Mouse (Mus musculus) left cerebral cortex, postnatal 36 days (tissue): ENCODE measurements around the gene Vwa3a. TPM values are rescaled to one million over a fixed set of nuclear protein-coding genes. Genes with fewer than 3 reads are reported as not detected.

ENCODE experiments used
- DNase-seq, 2 experiments: peaks; one replicate each; pipeline ENCODE4 v3.0.0; 2021 to 2022; ENCODE audit warnings: low spot score in 2 of 2, mixed read lengths in 1 of 2
- intact Hi-C: fragments of 180-260 bp; cut with DNase I; formaldehyde crosslinking; loops from one replicate; pipeline ENCODE4 v1.15.1; 2025
- total RNA-seq, 2 experiments: library from RNA; stranded (reverse); gene quantifications; 2 replicates each; pipeline ENCODE4 v1.2.3; 2021

The Vwa3a gene
- total RNA-seq, 2 experiments from 2014 or later = 14.6 to 17.6 TPM

DNA sequence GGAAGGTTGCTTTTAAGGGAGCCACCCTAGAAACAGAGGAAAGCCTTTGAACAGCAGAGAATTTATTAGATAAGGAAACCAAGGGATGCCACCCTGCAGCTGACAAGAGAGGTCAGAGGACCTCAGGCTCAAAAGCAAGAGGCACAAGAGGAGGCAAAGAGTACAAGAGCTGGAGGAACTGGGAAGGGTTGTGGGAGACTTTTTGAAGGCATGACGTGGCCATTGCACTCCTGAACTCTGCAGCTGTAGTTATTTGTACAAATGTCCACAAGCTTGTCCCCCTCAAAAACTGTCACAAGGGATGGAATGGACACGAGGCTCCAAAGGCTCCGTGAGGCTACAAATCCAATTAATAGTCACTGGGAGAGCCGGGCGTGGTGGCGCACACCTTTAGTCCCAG is 5.5 kb downstream of the Vwa3a start:
- no peak for DNase-seq
- intact Hi-C loops = no loop called here

DNA sequence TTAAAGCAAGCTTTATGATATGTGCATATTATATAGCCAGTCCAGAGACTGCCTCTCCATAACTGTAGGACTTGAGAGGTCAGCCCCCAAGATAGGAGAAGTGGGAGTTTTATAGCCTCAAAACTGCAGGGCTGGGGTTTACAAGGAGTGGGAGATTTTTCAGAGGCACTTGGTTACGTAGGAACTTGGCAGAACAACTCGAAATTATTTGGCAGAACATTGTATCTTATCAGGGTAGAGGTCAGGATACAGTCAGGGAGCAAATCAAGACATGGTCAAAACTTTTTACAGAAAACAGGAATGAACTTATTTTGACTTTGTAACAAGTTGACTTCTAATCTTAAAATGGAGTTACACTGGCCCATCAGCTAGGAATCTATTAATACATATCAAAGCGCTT is 6.9 kb downstream of the Vwa3a start:
- intact Hi-C loops = no loop called here
- DNase-seq = no peak

DNA sequence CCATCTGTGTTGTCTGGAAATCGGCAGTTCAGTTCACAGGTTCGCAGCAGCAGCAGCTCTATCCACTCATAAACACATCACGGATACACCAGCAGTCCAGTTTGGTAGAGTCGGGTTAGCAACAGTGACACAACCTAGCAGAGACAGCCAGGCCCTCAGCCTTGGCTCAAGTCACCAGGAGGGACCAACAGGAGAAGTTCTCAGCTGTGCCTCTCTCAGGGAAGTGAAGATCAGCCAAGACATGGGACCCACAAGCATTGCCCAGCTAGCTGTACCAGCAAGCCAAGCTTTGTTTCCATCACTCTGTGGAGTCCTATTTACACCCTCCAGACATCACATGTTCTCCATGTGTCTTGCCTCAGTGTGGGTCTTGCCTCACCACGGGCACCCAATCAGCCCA is 7.7 kb downstream of the Vwa3a start:
- no peak for DNase-seq
- intact Hi-C loops = no loop called here

DNA sequence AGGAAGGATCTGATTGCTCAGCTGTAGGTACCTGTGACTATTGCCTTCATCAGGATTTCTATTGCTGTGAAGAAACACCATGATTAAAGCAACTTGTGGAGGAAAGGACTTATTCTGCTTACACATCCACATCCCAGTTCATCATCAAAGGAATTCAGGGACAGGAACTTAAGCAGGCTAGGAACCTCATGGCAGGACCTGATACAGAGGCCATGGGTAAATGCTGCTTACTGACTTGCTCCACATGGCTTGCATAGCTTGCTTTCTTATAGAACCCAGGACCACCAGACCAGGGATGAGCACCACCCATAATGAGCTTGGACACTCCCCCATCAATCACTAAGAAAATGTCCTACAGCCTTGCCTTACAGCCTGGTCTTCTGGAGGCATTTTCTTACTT is 9.4 kb downstream of the Vwa3a start:
- intact Hi-C loops = no loop called here

DNA sequence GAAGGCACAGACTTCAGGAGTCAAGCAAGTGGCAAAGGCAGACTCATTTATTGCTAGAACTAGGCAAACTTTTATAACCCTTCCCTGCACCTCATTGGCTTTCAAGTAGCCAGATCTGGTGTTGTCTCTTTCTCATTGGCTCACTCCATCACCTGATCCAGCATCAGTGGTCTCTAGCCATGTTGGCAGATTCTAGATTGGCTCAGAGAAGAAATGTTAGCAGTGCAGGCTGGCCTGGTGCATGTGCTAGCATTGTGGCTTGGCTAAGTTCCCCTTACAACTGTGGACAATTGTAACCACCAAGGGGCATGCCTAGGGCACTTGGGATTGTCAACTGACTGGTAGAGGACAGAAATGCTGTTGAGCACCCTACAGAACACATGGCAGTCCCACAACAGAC is 12.2 kb downstream of the Vwa3a start:
- intact Hi-C loops = loop anchor here (5.0 kb wide), 1 partner anchor 71 kb away; no protein-coding TSS in a partner anchor
- no peak for DNase-seq

More for the DNA sequence above, 9.4 kb downstream of the Vwa3a start:
- DNase-seq = no peak

DNA sequence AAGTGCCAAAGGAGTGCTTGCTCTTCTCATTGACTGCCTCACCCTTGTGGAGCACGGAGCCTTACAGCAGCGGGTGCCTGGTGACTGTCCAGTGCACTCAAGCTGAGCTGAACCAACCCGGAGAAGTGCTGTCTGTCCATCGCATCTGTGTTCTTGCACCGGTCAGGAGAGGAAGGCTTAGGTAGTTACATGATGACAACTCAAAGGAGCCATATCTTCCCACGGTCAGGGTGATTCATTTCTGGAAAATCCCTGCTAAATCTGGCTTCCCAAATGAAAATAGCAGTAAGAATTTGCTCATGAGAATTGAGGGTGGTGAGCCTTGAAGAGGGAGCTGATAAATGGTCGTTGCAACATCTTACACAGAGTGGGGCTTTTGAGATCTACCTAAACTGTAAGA is 12.8 kb downstream of the Vwa3a start:
- DNase-seq = peak; percentile 25 to 33
- intact Hi-C loops = loop anchor here (5.0 kb wide), 1 partner anchor 70 kb away; no protein-coding TSS in a partner anchor

DNA sequence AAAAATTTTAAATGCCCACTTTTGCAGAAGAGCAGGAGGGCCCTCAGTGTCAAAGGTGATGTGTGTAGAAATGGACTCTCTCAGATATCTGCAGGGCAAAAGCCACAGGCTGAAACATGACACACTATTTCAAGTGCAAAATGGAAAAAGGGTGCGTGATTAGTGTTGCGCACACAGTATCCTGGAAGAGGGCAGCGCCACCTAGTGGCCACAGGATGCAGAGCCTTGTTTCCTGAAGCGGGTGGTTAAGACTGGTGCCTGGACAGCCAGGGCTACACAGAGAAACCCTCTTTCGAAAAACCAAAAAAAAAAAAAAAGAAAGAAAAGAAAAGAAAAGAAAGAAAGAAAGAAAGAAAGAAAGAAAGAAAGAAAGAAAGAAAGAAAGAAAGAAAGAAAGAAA is 15.6 kb downstream of the Vwa3a start:
- DNase-seq = peak; percentile 70 to 76

DNA sequence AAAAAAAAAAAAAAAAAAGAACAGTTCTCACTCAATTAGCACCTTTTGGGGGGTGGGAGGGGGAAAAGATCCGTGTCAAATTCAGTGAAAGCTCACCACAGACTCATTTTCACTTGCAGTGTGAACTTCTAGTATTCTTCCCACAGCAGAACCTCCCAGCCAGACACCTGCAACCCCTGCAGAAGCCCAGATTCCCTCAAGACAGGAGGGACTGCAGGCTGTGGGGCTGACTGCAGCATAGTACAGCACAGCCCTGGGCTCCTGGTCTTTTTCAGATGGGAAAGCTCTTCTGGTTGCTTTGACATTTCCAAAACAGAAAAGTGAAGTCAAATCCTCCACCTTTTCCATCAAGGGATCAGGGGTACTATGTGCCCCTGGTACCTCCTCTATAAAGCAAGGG is 28.3 kb downstream of the Vwa3a start:
- intact Hi-C loops = no loop called here
- DNase-seq = no peak

More for the DNA sequence above, 15.6 kb downstream of the Vwa3a start:
- intact Hi-C loops = loop anchor here (1.0 to 5.0 kb wide), 2 partner anchors 68 to 84 kb away; partner anchors contain the start of gene Pdzd9

DNA sequence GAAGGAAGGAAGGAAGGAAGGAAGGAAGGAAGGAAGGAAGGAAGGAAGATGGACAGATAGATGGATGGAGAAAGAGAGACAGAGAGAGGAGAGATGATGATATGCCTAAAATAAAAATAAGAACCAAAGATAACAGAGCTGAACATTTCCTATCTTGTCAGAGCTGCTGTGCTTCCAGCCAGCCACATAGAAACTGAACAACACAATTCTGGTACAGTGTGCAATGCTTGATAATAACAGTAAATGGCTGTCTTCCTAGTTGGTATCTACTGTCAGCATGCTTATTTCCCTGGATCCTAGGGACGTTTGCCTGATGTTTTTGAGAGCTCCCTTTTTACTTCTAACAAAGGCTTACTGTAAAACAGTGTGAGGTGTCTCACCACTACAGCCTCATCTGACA is 32.3 kb downstream of the Vwa3a start:
- no peak for DNase-seq
- intact Hi-C loops = no loop called here

DNA sequence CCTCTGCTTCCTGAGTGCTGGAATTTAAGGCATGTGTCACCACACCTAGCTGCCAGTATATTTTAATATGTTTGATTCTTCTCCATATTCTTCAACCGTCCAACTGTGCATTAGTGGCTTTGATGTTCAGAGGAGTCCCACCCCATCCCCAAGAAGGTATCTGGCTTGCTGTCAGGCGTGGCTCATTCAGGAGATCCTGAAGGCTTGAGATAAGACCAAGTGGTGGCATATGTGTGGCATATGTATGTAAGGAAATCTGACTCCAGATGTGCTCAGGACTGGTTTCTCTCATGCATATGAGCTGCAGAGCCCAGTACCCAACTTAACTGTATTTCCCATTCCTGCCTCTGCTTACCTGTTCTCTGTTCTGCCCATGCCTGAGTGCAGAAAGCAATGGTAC is 38.9 kb downstream of the Vwa3a start:
- intact Hi-C loops = no loop called here
- no peak for DNase-seq

DNA sequence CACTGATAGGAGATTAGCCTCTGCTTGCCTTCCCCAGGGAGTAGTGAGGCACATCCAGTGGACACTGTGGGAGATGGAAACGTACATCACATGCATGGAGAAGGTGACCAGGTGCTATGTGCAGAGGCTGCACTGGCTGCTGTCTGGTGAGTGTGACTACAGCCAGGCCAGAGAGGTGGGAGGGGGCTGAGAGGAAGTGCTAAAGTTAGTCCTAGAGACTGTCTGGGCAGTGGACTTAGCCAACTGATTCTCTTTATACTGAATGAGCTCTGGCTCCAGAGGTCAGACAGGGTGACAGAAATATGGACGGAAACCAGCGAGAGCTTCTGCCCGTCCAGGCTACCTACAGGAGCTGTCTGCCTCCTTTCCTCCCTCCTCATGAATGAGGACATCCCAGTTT is 56.4 kb downstream of the Vwa3a start:
- no peak for DNase-seq
- intact Hi-C loops = no loop called here

DNA sequence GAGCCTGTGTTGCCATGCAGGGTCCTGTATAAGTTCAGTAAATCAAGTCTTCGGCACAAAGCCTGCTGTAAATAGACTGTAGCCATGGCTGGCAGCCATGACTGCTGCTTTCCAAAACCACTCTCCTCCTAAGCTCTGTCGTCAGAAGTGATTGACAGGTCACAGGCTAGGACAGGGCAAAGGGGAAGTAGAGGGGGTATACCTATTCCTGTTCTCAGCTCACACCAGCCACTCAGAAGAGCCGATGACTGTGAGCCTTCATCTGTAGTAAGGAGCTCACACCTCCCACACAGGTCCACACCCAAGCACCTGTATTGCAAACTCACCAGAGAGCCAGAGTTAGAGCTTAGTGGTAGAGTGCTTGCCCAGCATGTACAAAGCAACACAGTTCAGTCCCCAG is 57.3 kb downstream of the Vwa3a start:
- intact Hi-C loops = no loop called here
- DNase-seq = no peak

DNA sequence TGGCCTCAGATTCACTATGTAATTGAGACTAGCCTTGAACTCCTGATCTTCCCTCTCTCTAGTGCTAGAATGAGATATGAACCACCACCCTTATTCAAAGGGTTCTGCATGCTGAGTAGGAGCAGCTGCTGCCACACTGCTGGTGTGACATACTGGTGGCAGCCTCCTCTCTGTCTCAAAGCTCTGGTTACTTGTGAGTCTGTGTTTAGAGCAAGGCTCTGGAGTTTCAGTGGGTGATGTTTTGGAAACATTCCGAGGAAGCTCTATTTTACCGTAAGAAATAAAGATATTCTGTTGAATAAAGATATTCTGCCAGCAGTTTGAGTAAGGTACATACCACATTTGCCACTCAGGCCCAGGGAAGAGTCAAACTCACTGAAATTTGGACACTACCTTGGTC is 64.2 kb downstream of the Vwa3a start:
- DNase-seq = no peak
- intact Hi-C loops = no loop called here

DNA sequence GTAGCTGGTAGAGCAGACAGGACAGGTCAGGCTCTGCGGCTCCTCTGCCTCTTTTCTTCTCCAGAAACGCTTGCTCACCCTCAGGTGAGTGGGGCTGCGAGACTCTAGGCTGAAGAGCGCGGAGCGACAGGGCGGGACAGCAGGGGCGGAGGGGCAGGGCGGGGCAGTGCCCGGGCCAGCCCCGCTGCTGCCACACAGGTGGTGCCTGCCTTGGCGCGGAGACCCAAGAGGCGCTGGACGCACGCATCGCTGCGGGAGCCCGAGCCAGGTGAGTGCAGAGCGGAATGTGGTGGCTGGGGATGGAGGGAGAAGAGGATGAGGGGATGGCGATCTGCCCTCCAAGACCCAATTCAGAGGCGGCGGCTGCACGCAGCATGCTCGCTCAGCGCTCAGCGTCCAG is 70.6 kb downstream of the Vwa3a start:
- no peak for DNase-seq
- intact Hi-C loops = no loop called here

DNA sequence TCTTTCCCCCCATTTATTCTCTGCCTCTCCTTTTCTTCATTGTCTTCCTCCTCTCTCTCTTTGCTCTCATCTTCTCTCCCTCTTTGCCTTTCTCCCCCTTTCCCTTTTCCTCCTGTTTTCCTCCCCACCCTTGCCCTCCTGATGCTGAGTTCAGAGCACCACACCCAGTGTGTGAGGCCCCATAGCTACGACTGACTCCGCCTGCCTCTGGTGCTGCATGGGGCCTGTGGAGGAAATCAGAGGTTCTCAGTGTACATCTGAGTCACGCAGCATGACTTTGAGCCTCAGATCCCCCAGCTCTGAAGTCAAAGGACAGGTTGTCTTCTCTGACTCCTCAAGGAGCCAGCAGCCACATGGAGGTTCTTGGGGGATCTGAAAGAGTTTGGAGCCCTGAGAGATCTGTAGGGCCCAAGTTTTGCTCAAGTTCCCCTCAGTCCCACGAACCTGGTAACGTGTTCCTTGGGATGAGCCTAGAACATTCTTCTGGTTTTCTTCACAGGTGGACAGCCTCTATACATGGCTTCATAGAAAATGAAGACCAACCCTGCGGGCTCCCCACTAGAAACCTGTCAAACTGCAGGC is 72.8 kb downstream of the Vwa3a start, which contains the start of gene Gm5737:
Gene Gm5737 (plus strand): TSS at position 532 of the 582 bp plus-strand sequence.
- intact Hi-C loops = no loop called here
- no peak for DNase-seq

DNA sequence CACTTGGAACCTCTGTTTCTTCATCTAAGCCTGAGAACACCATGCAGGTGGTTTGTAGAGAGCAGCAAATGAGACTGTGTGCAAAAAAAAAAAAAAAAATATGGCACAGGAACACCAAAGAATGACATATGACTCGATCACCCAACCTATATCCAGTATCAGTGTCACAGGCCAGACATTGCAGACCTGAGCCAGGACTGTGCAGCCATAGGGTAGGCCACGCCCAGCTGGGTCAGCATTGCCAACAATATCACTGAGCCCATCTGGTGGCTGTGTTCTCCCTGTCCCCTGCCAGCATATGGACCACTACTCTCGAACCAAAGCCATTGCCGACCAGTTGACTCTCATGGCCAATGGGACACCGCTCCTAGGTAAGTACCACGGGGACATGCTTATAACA is 78.4 kb downstream of the Vwa3a start:
- intact Hi-C loops = no loop called here

DNA sequence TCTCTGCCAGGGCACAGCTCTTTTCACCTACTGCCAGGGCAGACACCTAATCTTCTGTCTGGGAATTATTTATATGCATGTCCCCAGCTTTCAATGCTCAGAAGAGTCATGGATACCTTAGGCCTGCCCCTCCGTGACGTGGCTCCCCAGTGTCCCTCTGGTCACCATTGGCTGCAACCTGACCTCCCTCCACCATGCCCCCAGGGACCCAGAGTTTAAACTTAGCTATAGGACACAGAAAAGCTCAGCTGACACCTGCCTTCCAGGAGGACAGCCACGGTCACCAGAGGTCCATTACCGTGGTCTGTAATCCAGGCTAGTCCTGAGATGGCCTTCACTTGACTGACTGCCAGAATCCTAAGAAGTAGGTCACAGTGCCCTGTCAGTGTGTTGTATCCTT is 80.3 kb downstream of the Vwa3a start:
- intact Hi-C loops = no loop called here
- DNase-seq = no peak

More for the DNA sequence above, 78.4 kb downstream of the Vwa3a start:
- no peak for DNase-seq

DNA sequence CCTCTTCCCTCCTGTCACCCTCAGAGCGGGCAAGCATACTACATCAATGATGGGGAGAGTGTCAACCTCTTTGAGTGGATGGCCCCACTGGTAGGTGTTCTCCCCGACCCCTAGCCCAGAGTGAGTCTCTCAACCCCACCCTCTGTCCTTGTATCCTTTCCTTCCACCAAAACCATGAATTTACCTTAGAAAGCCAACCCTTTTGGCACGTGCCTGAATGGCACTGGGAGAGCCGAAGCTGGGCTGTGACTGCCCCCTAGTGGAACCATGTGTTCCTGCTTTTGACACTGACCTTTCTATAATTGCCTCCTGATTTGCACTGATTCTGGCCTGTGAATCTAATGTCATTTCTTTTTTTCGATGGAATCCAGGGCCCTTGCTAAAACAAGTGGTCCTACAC is 84.1 kb downstream of the Vwa3a start:
- intact Hi-C loops = loop anchor here (2.0 to 10.0 kb wide), 3 partner anchors 71 to 188 kb away; partner anchors contain the start of genes Pdzd9 and Uqcrc2

DNA sequence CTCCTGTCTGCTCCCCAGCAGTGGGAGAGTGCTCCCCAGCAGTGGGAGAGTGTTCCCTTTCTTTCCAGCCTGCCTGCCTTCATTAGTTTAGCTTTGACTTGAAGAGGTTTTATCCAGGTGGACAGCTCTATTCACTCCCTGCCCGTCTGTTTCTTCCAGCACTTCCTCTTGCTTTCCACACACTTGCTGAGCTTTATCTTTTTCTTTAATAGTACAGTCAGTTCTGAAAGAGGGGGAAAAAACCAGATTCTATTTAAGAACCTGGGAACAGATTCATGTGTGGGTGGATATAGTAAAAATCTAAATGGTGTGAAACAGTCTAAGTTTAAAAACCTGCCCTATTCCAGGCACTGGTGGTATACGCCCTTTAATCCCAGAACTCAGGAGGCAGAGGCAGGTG is 86.0 kb downstream of the Vwa3a start:
- intact Hi-C loops = loop anchor here (10.0 kb wide), 1 partner anchor 190 kb away; the partner anchor contains the start of gene Uqcrc2
- peak in 1 of 2 experiments; percentile 45 for DNase-seq

More for the DNA sequence above, 84.1 kb downstream of the Vwa3a start:
- peak in 1 of 2 experiments; percentile 60 for DNase-seq

DNA sequence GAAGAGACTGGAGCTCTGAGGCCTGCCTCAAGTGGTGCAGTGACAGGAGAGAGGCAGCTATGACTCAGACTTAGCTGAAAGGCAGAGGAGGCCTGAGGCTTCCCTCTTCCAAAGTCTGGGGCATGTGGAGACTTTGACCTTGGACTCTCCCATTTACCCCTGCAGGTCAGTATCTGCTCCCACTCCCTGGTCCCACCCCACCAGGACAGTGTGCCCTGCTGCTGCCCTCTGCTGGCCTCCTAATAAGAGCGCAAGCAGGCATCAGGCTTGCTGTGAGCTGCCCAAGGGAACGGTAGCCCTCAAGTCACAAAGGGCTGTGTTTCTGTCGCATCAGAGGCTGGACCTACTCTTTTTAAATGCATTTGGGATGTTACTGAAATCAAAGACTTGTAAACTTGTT is 87.3 kb downstream of the Vwa3a start:
- DNase-seq = no peak
- intact Hi-C loops = loop anchor here (10.0 kb wide), 1 partner anchor 192 kb away; the partner anchor contains the start of gene Uqcrc2
